Comparison of ENCODE assay signal across 8 mouse cellular contexts in the genomic region with DNA sequence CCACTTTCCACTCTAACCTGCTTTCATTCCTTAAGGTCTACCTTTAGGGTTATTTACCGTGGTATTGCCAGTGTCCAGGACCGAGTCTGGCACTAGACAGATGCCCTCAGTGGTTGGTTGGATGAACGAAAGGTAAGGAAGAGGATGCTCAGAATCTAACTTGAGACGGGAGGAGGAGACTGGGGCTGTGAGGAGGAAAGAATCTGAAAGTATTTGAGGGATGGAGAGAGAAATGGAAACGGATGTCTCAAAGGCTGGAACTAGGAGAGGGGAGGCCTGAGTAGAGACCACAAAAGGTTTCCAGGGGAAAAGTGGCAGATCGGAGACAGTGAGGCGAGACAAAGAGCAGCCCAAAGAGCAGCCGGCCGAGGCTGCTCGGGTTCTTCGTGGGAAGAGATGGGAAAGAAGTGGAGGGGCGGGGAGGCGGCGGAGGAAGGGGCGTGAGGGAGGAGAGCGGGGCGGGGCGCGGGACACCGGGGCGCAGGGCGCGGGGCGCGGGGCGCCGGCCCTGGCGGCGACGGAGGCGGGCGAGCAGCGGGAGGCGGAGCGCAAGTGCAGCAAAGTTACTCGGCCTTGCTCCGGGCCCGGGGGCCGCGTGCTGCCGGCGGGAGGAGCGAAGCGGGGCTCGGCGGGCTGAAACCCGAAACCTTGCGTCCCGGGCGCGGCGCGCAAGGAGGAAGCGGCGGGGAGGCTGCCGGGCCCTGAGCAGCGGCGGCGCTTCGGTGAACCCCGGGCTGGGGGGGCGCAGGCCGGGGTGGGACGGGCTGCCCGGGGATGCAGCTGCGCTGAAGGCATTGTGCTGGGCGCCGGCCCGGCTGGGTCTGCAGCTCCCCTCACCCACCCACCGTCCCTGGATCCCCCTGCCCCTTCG. TPM values are rescaled to one million over a fixed set of nuclear protein-coding genes. Genes with fewer than 3 reads are reported as not detected.
DNase-seq lines count a peak whose midpoint lies in the region; ATAC-seq and TF ChIP-seq lines count a peak whose summit lies in the region.

No protein-coding gene starts in this region.

- DNase-seq in adrenal gland, postnatal 14 days, result peak; percentile 87
- peak; percentile 78 for DNase-seq in lung, postnatal 0 days (ENCODE audit: low spot score)
- peak; percentile 71 for DNase-seq in retina, embryonic 14.5 days (ENCODE audit: low spot score)
- DNase-seq in urinary bladder, postnatal 25 days (ENCODE audit: low spot score), result peak; percentile 66

- ATAC-seq in embryonic facial prominence, embryonic 13.5 days (ENCODE audit: insufficient number of reproducible peaks, insufficient read depth, low FRiP score, low TSS enrichment, low read depth), result peak; percentile 85
- ATAC-seq in heart, embryonic 13.5 days (ENCODE audit: extremely low read depth, insufficient number of reproducible peaks, low FRiP score, low TSS enrichment), result peak; percentile 53; the same call in 1 of the 2 replicates
- peak; percentile 89 for ATAC-seq in kidney, embryonic 15.5 days (replicated peaks; ENCODE audit: low FRiP score)
- ATAC-seq in lung, postnatal 0 days, result peak; percentile 86

- peak overlapping the region; percentile 92 for H3K4me2 ChIP-seq in embryonic facial prominence, embryonic 13.5 days
- H3K4me2 ChIP-seq in heart, embryonic 13.5 days, result peak overlapping the region; percentile 90
- peak overlapping the region; percentile 80 for H3K4me2 ChIP-seq in kidney, embryonic 15.5 days
- peak overlapping the region; percentile 95 for H3K4me2 ChIP-seq in lung, postnatal 0 days (replicated peaks; ENCODE audit: low read depth, low read length)

- H3K27ac ChIP-seq in embryonic facial prominence, embryonic 13.5 days, result peak overlapping the region; percentile 94
- H3K27ac ChIP-seq in heart, embryonic 13.5 days (replicated peaks), result peak overlapping the region; percentile 78
- H3K27ac ChIP-seq in kidney, embryonic 15.5 days, result peak overlapping the region; percentile 91
- peak overlapping the region; percentile 38; the same call in 1 of the 2 replicates for H3K27ac ChIP-seq in lung, postnatal 0 days (ENCODE audit: low read length)

- TF ChIP-seq CTCF in E14TG2a.4 (conservative IDR thresholded peaks at IDR 0.05; ENCODE audit: low read length), result no peak
- no peak for TF ChIP-seq CTCF in lung, postnatal 0 days (IDR thresholded peaks at IDR 0.05)

- H3K9me3 ChIP-seq in E14TG2a.4 (ENCODE audit: low read length), result no peaks in the 10 kb centered on the region
- no peaks in the 10 kb centered on the region for H3K9me3 ChIP-seq in embryonic facial prominence, embryonic 13.5 days
- H3K9me3 ChIP-seq in heart, embryonic 13.5 days, result no peaks in the 10 kb centered on the region
- no peaks in the 10 kb centered on the region for H3K9me3 ChIP-seq in kidney, embryonic 15.5 days (replicated peaks)
- no peaks in the 10 kb centered on the region for H3K9me3 ChIP-seq in lung, postnatal 0 days (ENCODE audit: low read length)

- no peak for TF ChIP-seq EP300 in lung, postnatal 0 days (IDR thresholded peaks at IDR 0.05)

- no peaks in the 10 kb centered on the region for H3K36me3 ChIP-seq in E14TG2a.4 (ENCODE audit: insufficient read depth, low read length)
- H3K36me3 ChIP-seq in embryonic facial prominence, embryonic 13.5 days, result no peaks in the 10 kb centered on the region
- H3K36me3 ChIP-seq in heart, embryonic 13.5 days, result no peaks in the 10 kb centered on the region
- H3K36me3 ChIP-seq in kidney, embryonic 15.5 days, result no peaks in the 10 kb centered on the region
- H3K36me3 ChIP-seq in lung, postnatal 0 days (ENCODE audit: insufficient read depth, low read length), result no peaks in the 10 kb centered on the region

- peaks cover 21% of the 10 kb centered on the region for H3K4me1 ChIP-seq in E14TG2a.4 (replicated peaks; ENCODE audit: low read depth, low read length)
- H3K4me1 ChIP-seq in embryonic facial prominence, embryonic 13.5 days, result peaks cover 35% of the 10 kb centered on the region
- H3K4me1 ChIP-seq in heart, embryonic 13.5 days, result peaks cover 33% of the 10 kb centered on the region
- H3K4me1 ChIP-seq in kidney, embryonic 15.5 days, result peaks cover 36% of the 10 kb centered on the region
- peaks cover 8% of the 10 kb centered on the region; the same call in 1 of the 2 replicates for H3K4me1 ChIP-seq in lung, postnatal 0 days (ENCODE audit: insufficient read depth, low read depth, low read length)

- peak overlapping the region; percentile 91 for H3K9ac ChIP-seq in embryonic facial prominence, embryonic 13.5 days
- peak overlapping the region; percentile 92 for H3K9ac ChIP-seq in heart, embryonic 13.5 days
- peak overlapping the region; percentile 73 for H3K9ac ChIP-seq in kidney, embryonic 15.5 days
- peak overlapping the region; percentile 41 for H3K9ac ChIP-seq in lung, postnatal 0 days (replicated peaks; ENCODE audit: low read depth)

- H3K4me3 ChIP-seq in E14TG2a.4 (replicated peaks; ENCODE audit: low read length), result peak overlapping the region; percentile 88
- H3K4me3 ChIP-seq in embryonic facial prominence, embryonic 13.5 days, result peak overlapping the region; percentile 77
- H3K4me3 ChIP-seq in heart, embryonic 13.5 days, result peak overlapping the region; percentile 82
- peak overlapping the region; percentile 80 for H3K4me3 ChIP-seq in kidney, embryonic 15.5 days (replicated peaks)
- H3K4me3 ChIP-seq in lung, postnatal 0 days (ENCODE audit: low read depth, low read length), result peak overlapping the region; percentile 56

- under 1% methylated on average over 60 of the region's 71 CpGs for WGBS in embryonic facial prominence, embryonic 13.5 days
- WGBS in heart, embryonic 13.5 days, result 1% methylated on average over 71 of the region's 71 CpGs
- 1% methylated on average over 61 of the region's 71 CpGs for WGBS in kidney, embryonic 15.5 days
- WGBS in lung, postnatal 0 days, result 1% methylated on average over 36 of the region's 71 CpGs

- peaks cover 36% of the 10 kb centered on the region for H3K27me3 ChIP-seq in E14TG2a.4 (ENCODE audit: insufficient read depth, low read length)
- H3K27me3 ChIP-seq in embryonic facial prominence, embryonic 13.5 days, result no peaks in the 10 kb centered on the region
- H3K27me3 ChIP-seq in heart, embryonic 13.5 days (replicated peaks), result no peaks in the 10 kb centered on the region
- H3K27me3 ChIP-seq in kidney, embryonic 15.5 days, result no peaks in the 10 kb centered on the region
- H3K27me3 ChIP-seq in lung, postnatal 0 days (replicated peaks; ENCODE audit: insufficient read depth, low read length), result no peaks in the 10 kb centered on the region

RNA-seq across cellular contexts. Expression of a gene that starts 14.0 kb away (rescaled TPM):
- 1.7 and 2.5 TPM in 2 replicates for total RNA-seq in adrenal gland, postnatal 14 days (2021)
- 1.9 and 2.1 TPM in 2 replicates for polyA plus RNA-seq in embryonic facial prominence, embryonic 13.5 days (2015; fragmentation: Nextera tagmentation; extraction: Ambion mirVana)
- 0.57 and 0.59 TPM in 2 replicates for polyA plus RNA-seq in heart, embryonic 13.5 days (2015; fragmentation: Nextera tagmentation; extraction: Ambion mirVana)
- 1.2 and 1.5 TPM in 2 replicates for polyA plus RNA-seq in kidney, embryonic 15.5 days (2015; fragmentation: Nextera tagmentation; extraction: Ambion mirVana)
- 0.51 and 0.56 TPM in 2 replicates for polyA plus RNA-seq in lung, postnatal 0 days (2015; fragmentation: Nextera tagmentation; extraction: Ambion mirVana)

RNA-seq across cellular contexts. Expression of a gene that starts 44.8 kb away (rescaled TPM):
- total RNA-seq in adrenal gland, postnatal 14 days (2021), result 50.1 and 51.3 TPM in 2 replicates
- polyA plus RNA-seq in embryonic facial prominence, embryonic 13.5 days (2015; fragmentation: Nextera tagmentation; extraction: Ambion mirVana), result 112 TPM in 2 replicates
- polyA plus RNA-seq in heart, embryonic 13.5 days (2015; fragmentation: Nextera tagmentation; extraction: Ambion mirVana), result 78.9 and 92.6 TPM in 2 replicates
- 99.3 and 104 TPM in 2 replicates for polyA plus RNA-seq in kidney, embryonic 15.5 days (2015; fragmentation: Nextera tagmentation; extraction: Ambion mirVana)
- polyA plus RNA-seq in lung, postnatal 0 days (2015; fragmentation: Nextera tagmentation; extraction: Ambion mirVana), result 70.3 and 73.6 TPM in 2 replicates

Comparison
In these comparisons a context has a peak if more than half of its experiments do, and no peak if none do; other contexts are left out.
1. Peak in every context shown above with its lines: DNase-seq, ATAC-seq, H3K4me3 ChIP-seq and H3K27ac ChIP-seq.
2. H3K27ac ChIP-seq: peak in every context shown above with its lines; median percentile 94 in embryonic facial prominence, embryonic 13.5 days; 91 in kidney, embryonic 15.5 days; 78 in heart, embryonic 13.5 days; 38 in lung, postnatal 0 days.
3. H3K9ac ChIP-seq: peak in every context shown above with its lines; median percentile 92 in heart, embryonic 13.5 days; 91 in embryonic facial prominence, embryonic 13.5 days; 73 in kidney, embryonic 15.5 days; 41 in lung, postnatal 0 days.